Mouse (Mus musculus) spleen, adult 2 months (tissue): ENCODE results near the gene Fez2. TPM values are rescaled to one million over a fixed set of nuclear protein-coding genes. Genes with fewer than 3 reads are reported as not detected.

ENCODE experiments used
- DNase-seq, 2 experiments: peaks; one replicate each; pipeline versions ENCODE4 v3.0.0 to v3.0.0-alpha.2; 2012 to 2021; ENCODE audit warnings: low spot score in 2 of 2, low read depth in 1 of 2
- H3K27ac ChIP-seq: fragments of 200-500 bp; 2 replicates; pipeline ENCODE4 v1.5.1; 2012; ENCODE audit warnings: low read length, inconsistent platforms; ENCODE audit not compliant: insufficient read depth
- H3K27me3 ChIP-seq: fragments of 200-500 bp; 2 replicates; pipeline ENCODE4 v1.6.1; 2012; ENCODE audit warnings: mild to moderate bottlenecking, moderate library complexity, low read length, inconsistent platforms; ENCODE audit not compliant: control insufficient read depth, insufficient read depth
- H3K36me3 ChIP-seq: fragments of 200-500 bp; 2 replicates; pipeline ENCODE4 v1.6.1; 2012; ENCODE audit warnings: mild to moderate bottlenecking, low read length, inconsistent platforms; ENCODE audit not compliant: control insufficient read depth, insufficient read depth
- H3K4me1 ChIP-seq: fragments of 200-500 bp; 2 replicates; pipeline ENCODE4 v1.6.1; 2011; ENCODE audit warnings: inconsistent platforms; ENCODE audit not compliant: control insufficient read depth, insufficient read depth, insufficient read length
- H3K4me3 ChIP-seq: fragments of 200-500 bp; 2 replicates; pipeline ENCODE4 v1.5.1; 2011; ENCODE audit warnings: mild to moderate bottlenecking, inconsistent platforms; ENCODE audit not compliant: insufficient read depth, insufficient read length; ENCODE audit errors: extremely low read depth
- CTCF ChIP-seq: fragments of 200-500 bp; IDR thresholded peaks from 2 replicates; pipeline ENCODE4 v1.5.1; 2011; ENCODE audit warnings: mild to moderate bottlenecking, inconsistent platforms; ENCODE audit not compliant: insufficient read depth, insufficient read length, insufficient replicate concordance; ENCODE audit errors: extremely low read depth
- POLR2A ChIP-seq: fragments of 200-500 bp; IDR thresholded peaks from 2 replicates; pipeline ENCODE4 v1.6.1; 2011; ENCODE audit warnings: low read depth, low read length, inconsistent platforms
- WGBS: fragments of 180-500 bp; shearing (Covaris S2); methylation state at CpG from one replicate; pipeline ENCODE4 v1.1.7; 2018; 5-methylcytosine and 5-hydroxymethylcytosine counted together
- polyA plus RNA-seq: library from polyadenylated mRNA; depleted of rRNA; stranded (reverse); fragments of >200 nt; gene quantifications from 2 replicates; pipeline ENCODE4 v1.2.3, GENCODE M21; 2012

Gene Fez2
- polyA plus RNA-seq, 1 experiment = 12.7 TPM

DNA sequence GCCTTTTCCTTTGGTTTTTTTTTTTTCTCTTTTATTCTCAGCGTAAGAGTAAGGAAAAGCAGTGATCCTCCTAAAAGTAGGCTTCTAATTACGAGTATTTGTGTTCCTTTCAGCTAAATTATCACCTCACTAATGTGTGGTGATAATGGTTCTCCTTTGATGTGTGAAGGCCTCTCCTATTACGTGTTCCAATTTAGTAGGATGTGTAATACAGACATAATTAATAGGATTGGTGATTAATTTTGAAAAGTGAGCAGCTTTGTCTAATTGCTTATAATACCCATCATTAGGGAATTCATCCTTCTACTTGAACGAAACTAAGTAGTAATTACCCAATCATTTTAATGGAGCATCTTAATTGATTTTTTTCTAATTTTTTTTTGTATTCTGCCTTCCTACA is 60.2 kb downstream of the Fez2 start:
- no peaks in the 10 kb centered on the region; the same call in 1 of the 2 replicates for H3K36me3 ChIP-seq
- TF ChIP-seq CTCF = no peak
- whole genome bisulfite sequencing = 90% methylated on average over 4 of the region's 4 CpGs
- H3K4me1 ChIP-seq = peaks cover 8% of the 10 kb centered on the region
- H3K4me3 ChIP-seq = no peak overlapping the region
- H3K27ac ChIP-seq = no peak overlapping the region
- DNase-seq = no peak
- no peaks in the 10 kb centered on the region for H3K27me3 ChIP-seq

DNA sequence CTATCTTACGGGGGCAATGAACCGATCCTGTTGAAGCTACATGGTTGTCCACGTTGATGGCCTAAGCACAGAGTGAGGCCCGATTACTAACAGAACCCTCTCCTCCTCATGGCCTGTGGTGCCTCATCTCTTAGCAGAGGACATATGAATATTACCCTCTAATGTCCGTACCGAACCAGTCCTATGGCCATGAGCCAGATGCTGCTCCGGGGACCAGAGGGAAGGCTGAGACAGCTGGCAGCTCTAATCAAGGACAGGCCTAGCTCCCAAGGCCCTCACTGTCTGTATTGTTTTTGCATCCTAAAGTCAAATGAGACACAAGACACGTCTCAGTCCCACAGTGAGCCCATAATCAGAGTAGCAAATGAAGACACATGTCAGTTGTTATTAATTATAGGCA is 62.3 kb downstream of the Fez2 start:
- no peak for DNase-seq
- TF ChIP-seq POLR2A (no peak), CTCF (no peak)
- Histone ChIP-seq H3K4me1 (peaks cover 9% of the 10 kb centered on the region; the same call in 1 of the 2 replicates), H3K36me3 (no peaks in the 10 kb centered on the region; the same call in 1 of the 2 replicates), H3K27ac (no peak overlapping the region), H3K4me3 (no peak overlapping the region), H3K27me3 (no peaks in the 10 kb centered on the region)
- 88% methylated on average over 8 of the region's 8 CpGs for whole genome bisulfite sequencing

DNA sequence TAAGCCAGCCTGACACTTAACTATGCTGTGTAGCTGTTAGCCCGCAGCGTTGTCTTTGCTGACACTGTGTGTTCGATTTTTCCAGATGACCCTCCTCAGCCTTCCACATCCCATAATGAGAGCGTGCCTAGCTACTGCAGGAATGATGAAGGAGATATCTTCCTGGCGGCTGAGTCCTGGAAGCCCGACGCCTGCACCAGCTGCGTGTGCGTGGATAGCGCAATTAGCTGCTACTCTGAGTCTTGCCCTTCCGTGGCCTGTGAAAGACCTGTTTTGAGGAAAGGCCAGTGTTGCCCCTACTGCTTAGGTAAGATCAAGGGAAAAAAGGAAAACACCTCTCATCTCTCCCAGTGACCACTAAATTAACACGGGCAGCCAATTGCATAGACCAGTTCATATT is 63.1 kb downstream of the Fez2 start:
- no peak overlapping the region for H3K27ac ChIP-seq
- WGBS = 95% methylated on average over 12 of the region's 12 CpGs
- H3K4me3 ChIP-seq = no peak overlapping the region
- no peaks in the 10 kb centered on the region; the same call in 1 of the 2 replicates for H3K36me3 ChIP-seq
- no peak for DNase-seq
- peaks cover 10% of the 10 kb centered on the region; the same call in 1 of the 2 replicates for H3K4me1 ChIP-seq
- TF ChIP-seq CTCF (no peak), POLR2A (no peak)
- H3K27me3 ChIP-seq = no peaks in the 10 kb centered on the region

DNA sequence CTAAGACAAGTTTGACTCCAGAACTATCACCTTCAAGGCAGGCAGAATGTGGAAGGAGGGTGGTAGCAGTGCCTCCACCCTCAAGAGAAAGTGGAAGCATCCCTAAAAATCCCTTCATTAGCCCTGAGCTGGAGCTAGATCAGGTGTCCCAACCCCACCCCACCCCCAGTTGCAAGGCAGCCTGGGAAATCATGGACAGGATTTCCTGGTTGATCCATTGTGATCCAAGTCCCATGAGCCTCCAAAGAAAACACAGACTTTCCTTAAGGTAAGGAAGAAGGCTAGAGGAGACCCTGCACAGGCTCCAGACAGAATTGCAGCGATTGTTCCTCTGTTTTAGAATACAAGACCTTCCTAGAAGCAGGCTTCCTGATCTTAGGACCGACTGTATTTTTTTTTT is 63.5 kb downstream of the Fez2 start:
- Histone ChIP-seq H3K27me3 (no peaks in the 10 kb centered on the region), H3K4me1 (peaks cover 10% of the 10 kb centered on the region; the same call in 1 of the 2 replicates), H3K4me3 (no peak overlapping the region), H3K36me3 (no peaks in the 10 kb centered on the region; the same call in 1 of the 2 replicates), H3K27ac (no peak overlapping the region)
- no peak for DNase-seq
- 81% methylated on average over 2 of the region's 2 CpGs for WGBS
- TF ChIP-seq POLR2A = no peak
- TF ChIP-seq CTCF = no peak

DNA sequence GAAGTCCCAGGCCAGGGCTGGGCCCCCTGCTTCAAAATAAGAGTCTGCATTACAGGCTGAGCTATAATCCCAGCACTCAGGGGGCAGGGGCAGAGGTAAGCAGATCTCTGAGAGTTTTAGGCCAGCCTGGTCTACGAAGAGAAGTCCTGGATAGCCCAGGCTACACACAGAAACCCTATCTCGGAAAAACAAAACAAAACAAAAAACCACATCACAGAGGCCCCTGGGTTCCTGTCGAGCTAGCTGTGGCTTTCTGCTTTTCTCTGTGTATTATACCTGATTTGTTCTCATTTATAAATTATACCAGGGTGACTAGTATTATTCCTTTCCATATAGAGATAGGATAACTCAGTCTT is 65.5 kb downstream of the Fez2 start:
- Histone ChIP-seq H3K36me3 (no peaks in the 10 kb centered on the region; the same call in 1 of the 2 replicates), H3K4me3 (no peak overlapping the region), H3K27ac (peak overlapping the region; percentile 68), H3K27me3 (no peaks in the 10 kb centered on the region), H3K4me1 (peaks cover 13% of the 10 kb centered on the region; the same call in 1 of the 2 replicates)
- DNase-seq = peak in 1 of 2 experiments; percentile 14
- TF ChIP-seq CTCF (no peak), POLR2A (no peak)
- 34% methylated on average over 3 of the region's 3 CpGs for WGBS

DNA sequence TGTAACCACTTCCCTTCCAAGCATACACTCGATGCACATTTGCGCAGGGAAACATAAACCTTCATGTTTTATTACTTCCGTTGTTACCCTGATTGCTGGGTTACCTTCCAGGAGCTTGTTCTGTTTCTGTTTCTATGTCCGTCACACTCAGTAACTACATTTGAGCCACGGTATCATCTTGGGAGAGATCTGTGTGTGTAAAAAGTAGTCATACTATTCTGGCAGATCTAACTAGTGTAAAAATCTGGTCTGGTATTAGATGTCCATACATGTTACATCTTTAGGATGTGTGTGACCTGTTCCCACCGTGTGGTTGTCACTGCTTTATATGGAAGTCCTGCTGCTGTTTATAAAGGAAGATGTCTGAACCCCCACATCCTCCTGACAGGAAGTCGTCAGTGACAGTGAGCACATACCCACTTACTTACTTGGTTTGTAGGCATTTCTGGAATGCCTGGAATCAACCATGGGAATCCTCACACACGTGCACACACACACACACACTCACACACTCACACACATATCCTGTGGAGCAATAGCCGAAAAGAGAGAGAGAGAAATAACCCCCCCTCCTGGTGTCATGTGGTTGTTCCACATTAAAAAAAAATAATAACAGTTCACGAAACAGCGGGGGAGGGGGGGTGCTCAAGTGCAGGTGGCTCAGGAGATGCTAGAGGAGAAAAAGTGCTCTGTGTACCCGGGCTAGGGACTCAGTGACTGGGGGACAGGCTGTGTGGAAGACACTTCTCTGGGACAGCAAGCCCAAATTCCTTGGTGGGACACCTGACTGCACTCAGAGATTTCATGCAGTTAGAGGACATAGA is 66.1 kb downstream of the Fez2 start:
- H3K36me3 ChIP-seq = no peaks in the 10 kb centered on the region; the same call in 1 of the 2 replicates
- DNase-seq = peak; percentile 28 to 61
- 29% methylated on average over 12 of the region's 12 CpGs for WGBS

DNA sequence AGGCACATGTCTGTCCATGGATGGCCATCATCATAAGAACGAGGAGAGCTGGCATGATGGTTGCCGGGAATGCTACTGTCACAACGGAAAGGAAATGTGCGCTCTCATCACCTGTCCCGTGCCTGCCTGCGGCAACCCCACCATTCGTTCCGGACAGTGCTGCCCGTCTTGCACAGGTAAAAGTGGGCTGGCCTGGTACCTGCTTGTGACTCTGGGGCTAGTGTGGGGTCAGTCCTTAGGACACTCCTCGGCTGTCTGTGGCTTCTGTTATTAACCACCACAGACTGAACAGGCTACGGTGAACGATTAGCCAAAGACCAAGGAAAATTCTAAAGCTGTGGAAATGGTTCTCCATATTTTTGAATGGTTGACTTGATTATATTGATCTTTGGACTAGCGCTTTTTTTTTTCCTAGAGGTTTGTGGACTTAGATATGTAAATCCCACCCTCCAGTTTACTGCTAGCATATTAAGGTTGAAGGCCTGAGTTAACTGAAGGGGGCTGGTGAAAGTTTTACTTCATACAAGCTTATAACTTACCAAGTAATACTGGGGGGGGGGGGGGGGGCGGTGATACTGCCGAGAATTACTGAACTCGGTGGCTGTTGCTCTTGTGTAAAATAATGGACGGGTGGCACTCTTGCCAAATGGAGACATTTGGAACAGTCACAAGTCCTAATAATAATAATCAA is 70.7 kb downstream of the Fez2 start:
- no peaks in the 10 kb centered on the region for H3K27me3 ChIP-seq
- TF ChIP-seq POLR2A (no peak), CTCF (no peak)
- no peak for DNase-seq
- H3K4me3 ChIP-seq = no peak overlapping the region
- WGBS = 95% methylated on average over 17 of the region's 17 CpGs
- no peak overlapping the region for H3K27ac ChIP-seq
- H3K36me3 ChIP-seq = no peaks in the 10 kb centered on the region
- H3K4me1 ChIP-seq = peaks cover 11% of the 10 kb centered on the region; the same call in 1 of the 2 replicates

More for the DNA sequence above, 66.1 kb downstream of the Fez2 start:
- H3K27me3 ChIP-seq = no peaks in the 10 kb centered on the region
- no peak overlapping the region for H3K4me3 ChIP-seq
- peaks cover 13% of the 10 kb centered on the region; the same call in 1 of the 2 replicates for H3K4me1 ChIP-seq
- peak overlapping the region; percentile 68 for H3K27ac ChIP-seq
- TF ChIP-seq POLR2A (no peak), CTCF (no peak)
